Mouse (Mus musculus) liver (tissue): ENCODE measurements around the gene Faah.

ENCODE experiments used
- DNase-seq: peaks from one replicate; pipeline ENCODE4 v3.0.0-alpha.2; 2020; ENCODE audit warnings: mixed read lengths

Gene Faah

GRCm38 (mm10) chr4:115996729-115997128, 21.0 kb downstream of the Faah start:
- DNase-seq = no peak

- no peak for DNase-seq
Observed at GRCm38 (mm10) chr4:115995376-115995730, 22.4 kb downstream of the Faah start.

GRCm38 (mm10) chr4:115994662-115995375, 22.9 kb downstream of the Faah start:
- DNase-seq = no peak

DNA sequence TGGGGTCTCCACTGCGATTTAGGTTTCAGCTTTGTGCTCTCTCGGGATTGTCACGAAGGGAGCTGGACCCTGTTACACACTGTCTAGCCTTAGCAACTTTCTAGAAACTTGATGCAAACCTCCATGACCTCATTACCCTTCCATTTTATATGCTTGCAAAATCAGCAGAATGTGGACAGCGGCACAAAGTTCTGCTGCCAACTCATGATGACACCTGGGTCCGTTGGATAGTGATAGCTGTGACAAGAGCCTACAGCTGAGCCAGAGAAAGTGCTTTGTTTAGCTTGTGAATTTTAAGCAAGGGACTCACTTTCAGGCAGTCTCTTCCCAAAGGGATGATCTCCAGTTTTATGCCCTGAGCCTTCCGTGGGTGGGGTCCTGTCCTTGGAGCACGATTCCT, 28.3 kb downstream of the Faah start:
- DNase-seq = no peak

- DNase-seq = no peak
Observed at GRCm38 (mm10) chr4:115987858-115988530, 29.7 kb downstream of the Faah start.

DNA sequence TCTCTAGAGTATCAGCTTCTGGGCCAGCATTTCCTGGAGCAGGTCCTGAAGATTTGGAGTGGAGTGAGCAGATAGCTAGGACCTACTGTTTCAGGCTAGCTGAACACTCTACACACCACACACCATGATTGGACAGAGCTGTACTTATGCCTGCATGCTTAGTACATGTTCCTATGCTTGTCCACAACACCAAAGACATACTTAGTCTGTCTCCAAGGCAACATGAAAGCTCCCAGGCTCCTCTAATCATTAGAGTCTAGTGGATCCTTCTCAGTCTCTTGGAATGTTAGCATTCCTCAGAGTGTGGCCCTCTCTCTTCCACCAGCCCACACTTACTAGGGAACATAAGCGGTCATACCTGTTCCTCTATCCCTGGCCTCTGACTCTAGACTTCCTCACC, 30.3 kb downstream of the Faah start:
- DNase-seq = no peak

DNA sequence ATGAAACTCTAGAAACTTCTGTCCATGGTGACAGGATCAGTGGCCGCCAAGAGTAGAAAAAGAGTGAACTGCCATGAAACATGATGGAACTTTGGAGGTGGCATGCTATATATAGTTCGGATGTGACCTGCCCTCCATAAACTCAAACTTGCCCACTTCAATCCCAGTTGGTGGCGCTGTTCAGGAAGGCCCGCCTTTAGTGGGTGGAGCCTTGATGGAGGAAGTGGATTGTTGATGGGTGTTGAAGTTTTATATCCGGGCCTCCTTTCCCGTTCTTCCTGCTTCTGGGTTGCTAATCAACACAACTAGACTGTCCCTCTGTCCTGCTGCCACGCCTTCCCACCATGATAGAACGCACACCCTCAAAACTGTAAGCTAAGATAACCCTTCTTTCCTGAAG, 32.8 kb downstream of the Faah start:
- DNase-seq = peak; percentile 13

DNA sequence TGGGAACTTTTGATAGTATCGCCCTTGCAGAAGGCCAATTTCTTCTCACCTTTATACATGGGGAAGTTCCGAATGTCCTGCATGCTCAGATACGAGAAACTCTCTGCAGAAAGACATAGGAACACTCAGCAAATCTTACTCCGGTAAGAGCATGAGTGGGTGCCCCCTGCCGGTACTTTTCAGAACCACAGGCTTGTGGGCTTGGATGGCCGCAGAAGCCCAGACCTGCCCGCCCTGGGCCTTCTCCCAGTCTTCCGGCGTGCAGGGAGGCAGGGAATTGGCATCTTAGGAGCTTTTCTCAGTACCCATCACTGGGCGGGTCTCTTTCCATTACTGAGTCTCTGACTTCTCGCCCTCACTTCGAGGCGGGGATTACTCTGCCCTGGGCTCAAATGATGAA, 33.6 kb downstream of the Faah start:
- DNase-seq = peak; percentile 78

GRCm38 (mm10) chr4:115980676-115981075, 37.0 kb downstream of the Faah start:
- DNase-seq = peak; percentile 55

DNA sequence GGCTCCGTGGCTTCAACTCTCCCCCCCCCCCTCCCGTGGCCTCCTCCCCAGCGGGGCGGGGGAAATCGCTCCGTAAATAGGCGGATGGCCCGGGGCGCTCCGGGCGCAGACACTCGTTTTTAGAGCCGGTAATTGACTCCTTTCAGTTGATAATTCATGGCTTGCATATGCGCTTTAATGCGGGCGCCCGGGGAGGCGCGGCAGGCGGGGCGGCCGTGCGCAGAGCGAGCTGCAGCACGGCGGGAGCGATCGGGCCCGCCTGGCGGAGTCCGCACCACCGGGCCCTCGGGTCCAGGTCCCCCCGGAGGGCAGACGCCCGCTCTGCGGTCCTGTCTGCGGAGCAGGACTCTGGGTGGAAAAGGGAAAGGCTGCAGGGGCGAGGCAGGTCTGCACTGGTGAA, 38.3 kb downstream of the Faah start:
- DNase-seq = no peak

- no peak for DNase-seq
Observed at GRCm38 (mm10) chr4:115978911-115979310, 38.8 kb downstream of the Faah start.

GRCm38 (mm10) chr4:115972543-115972942, 45.2 kb downstream of the Faah start:
- no peak for DNase-seq

DNA sequence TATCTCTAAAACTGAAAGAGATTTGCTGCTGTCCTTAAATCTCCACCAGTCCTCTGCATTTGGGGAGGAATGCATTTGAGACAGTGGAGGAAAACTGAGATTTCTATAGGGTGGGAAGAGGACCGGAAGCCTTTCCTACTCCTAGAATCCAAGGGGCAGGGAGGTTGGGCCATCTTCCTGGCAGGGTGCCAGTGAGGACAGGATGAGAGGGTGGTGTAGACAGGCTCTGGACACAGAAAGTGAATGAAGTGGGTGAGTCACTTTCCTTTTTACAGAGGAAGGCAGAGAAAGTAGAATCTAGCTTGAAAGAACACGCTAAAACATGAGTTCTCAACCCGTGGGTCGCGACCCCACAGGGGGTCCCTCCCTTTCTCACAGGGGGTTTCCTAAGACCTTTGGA, 53.3 kb downstream of the Faah start:
- DNase-seq = peak; percentile 41

DNA sequence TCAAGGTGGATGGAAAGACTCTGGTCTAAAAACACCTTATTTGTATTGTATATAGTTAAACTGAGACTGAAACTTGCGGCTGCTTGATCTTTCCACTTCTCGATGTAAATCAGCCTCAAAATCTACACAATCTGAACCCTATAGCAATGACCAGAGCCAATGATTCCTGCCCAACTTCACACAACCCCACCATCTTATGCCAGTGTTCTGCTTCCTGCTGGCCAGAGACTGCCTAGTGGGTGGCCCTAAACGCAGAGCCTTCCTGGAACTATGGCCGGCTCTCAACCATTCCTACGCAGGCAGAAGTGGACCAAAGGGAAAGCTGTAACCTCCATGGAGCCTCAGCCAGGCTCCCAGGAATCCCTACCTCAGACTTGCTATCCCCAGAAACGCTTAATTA, 54.0 kb downstream of the Faah start:
- DNase-seq = no peak

DNA sequence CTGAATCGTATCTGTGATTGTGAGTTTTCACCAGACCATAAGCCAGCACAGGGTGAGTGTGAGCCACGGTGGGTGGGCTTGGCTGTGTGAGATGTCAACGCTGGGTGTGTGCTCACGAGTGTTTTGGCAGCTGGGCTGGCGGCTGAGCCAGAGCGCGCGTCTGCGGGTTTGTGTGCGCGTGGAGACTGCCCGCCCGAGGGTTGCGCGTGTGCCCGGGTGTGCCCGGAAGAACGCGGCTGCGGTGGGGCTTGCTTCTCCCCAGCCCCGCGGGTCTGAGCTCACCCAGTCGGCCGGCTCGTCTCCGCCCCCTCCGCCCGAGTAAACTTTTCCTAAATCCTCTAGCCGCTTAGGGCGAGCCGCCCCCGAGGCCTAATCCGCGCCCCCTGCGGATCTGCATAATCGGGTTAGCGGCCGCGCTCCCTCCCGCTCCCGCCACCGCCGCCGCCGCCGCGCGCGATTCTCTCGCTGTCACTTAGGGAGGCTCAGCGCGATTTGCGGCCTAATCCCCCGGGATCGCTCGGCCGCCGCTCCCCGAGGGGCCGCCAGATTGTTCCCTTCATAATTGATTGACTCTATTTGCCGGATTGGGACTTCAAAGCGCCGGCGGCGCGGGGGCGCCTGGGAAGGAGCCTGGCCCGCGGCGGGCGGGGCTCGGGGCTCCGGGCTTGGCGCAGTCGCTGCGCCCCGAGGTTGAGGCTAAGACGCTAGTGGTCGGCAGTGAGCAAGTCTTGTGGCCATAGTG, 54.9 kb downstream of the Faah start:
- DNase-seq = peak; percentile 17

GRCm38 (mm10) chr4:115961991-115962390, 55.7 kb downstream of the Faah start:
- no peak for DNase-seq

- DNase-seq = no peak
Observed at GRCm38 (mm10) chr4:115959546-115959945, 58.2 kb downstream of the Faah start.

- DNase-seq = no peak
Observed at GRCm38 (mm10) chr4:115955494-115955775, 62.3 kb downstream of the Faah start.

GRCm38 (mm10) chr4:115954656-115955493, 62.9 kb downstream of the Faah start:
- no peak for DNase-seq

- no peak for DNase-seq
Observed at GRCm38 (mm10) chr4:115953559-115953958, 64.2 kb downstream of the Faah start.

GRCm38 (mm10) chr4:115952758-115953157, 65.0 kb downstream of the Faah start:
- DNase-seq = peak; percentile 44

- no peak for DNase-seq
Observed at GRCm38 (mm10) chr4:115943669-115944314, 73.9 kb downstream of the Faah start.
